Mouse (Mus musculus) liver, embryonic 14.5 days (tissue): ENCODE data around the gene Ralgps1.

Experiments used
- CTCF ChIP-seq: IDR thresholded peaks from 2 replicates; pipeline ENCODE4 v1.5.1; 2016; ENCODE audit warnings: antibody characterized with exemption, low read depth, control low read depth
- EP300 ChIP-seq: IDR thresholded peaks from 2 replicates; pipeline ENCODE4 v1.6.1; 2016; ENCODE audit warnings: antibody characterized with exemption, low read depth

DNA sequence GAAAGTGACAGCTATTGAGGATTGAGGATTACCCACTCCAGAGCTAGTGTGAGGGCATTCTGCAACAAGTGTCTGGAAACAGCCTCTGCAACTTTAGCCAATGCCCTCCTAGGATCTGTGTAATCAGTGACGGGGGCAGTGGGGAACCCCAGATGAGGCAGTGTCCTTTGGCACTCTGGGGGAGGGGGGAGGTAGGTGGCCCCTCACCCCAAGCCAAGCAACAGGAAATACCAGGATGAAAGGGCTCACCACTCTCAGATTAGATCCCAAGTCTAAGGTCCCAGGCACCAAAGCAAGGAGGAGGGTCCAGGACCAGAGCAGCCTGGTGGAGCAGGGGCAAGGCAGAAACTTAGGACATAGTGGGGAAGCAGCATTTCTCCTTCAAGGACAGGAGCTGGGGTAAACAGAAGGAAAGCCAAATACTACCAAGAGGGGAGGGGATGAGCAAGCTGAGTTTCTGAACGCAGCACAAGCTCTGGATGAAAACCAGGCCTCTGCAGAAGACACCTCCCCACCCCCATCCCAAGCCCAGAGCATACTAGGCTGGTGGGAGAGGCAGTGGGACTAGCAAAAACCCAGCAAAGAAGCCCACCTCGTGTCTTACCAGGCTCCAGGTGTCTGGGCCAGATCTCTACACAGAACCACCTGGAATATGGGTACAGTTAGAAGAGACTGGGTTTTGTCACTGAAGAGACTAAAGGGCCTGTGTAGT is 121.2 kb downstream of the Ralgps1 start:
- TF ChIP-seq CTCF (no peak), EP300 (no peak)
